Mouse (Mus musculus) liver, embryonic 13.5 days (tissue): ENCODE data around the gene Nanos2. TPM values are rescaled to one million over a fixed set of nuclear protein-coding genes. Genes with fewer than 3 reads are reported as not detected.

Experiments
- ATAC-seq: fragments of 200-750 bp; cut with Nextera tagmentation; 2 replicates; pipeline ENCODE4 v1.8.0; 2017; ENCODE audit warnings: low read depth, mild to moderate bottlenecking, moderate number of reproducible peaks, moderate library complexity
- DNase-seq: peaks from one replicate; pipeline ENCODE4 v3.0.0; 2022
- H3K27ac ChIP-seq: fragments of 300-500 bp; sonication (generic); 2 replicates; pipeline ENCODE4 v1.5.1; 2015; ENCODE audit warnings: moderate library complexity, mild to moderate bottlenecking, inconsistent platforms
- H3K27me3 ChIP-seq: fragments of 300-500 bp; sonication (generic); 2 replicates; pipeline ENCODE4 v1.6.1; 2015; ENCODE audit warnings: mild to moderate bottlenecking, inconsistent platforms
- H3K36me3 ChIP-seq: fragments of 300-500 bp; sonication (generic); 2 replicates; pipeline ENCODE4 v1.6.1; 2015; ENCODE audit warnings: mild to moderate bottlenecking, inconsistent platforms
- H3K4me1 ChIP-seq: fragments of 300-500 bp; sonication (generic); replicated peaks from 2 replicates; pipeline ENCODE4 v1.6.1; 2015; ENCODE audit warnings: inconsistent platforms
- H3K4me2 ChIP-seq: fragments of 300-500 bp; sonication (generic); 2 replicates; pipeline ENCODE4 v1.6.1; 2015; ENCODE audit warnings: inconsistent platforms, mild to moderate bottlenecking, moderate library complexity
- H3K4me3 ChIP-seq: fragments of 300-500 bp; sonication (generic); replicated peaks from 2 replicates; pipeline ENCODE4 v1.5.1; 2015; ENCODE audit warnings: mild to moderate bottlenecking, inconsistent platforms
- H3K9ac ChIP-seq: fragments of 300-500 bp; sonication (generic); 2 replicates; pipeline ENCODE4 v1.6.1; 2015; ENCODE audit warnings: mild to moderate bottlenecking, inconsistent platforms
- H3K9me3 ChIP-seq: fragments of 300-500 bp; sonication (generic); replicated peaks from 2 replicates; pipeline ENCODE4 v1.6.1; 2016; ENCODE audit warnings: inconsistent platforms
- WGBS: fragments of 180-500 bp; shearing (Covaris S2); methylation state at CpG from one replicate; pipeline ENCODE4 v1.1.7; 2015; ENCODE audit not compliant: insufficient replicate concordance; 5-methylcytosine and 5-hydroxymethylcytosine counted together
- polyA plus RNA-seq: library from polyadenylated mRNA; unstranded; fragments of >200 nt; fragmentation: Nextera tagmentation; extraction: Ambion mirVana; gene quantifications from 2 replicates; pipeline ENCODE4 v1.2.1, GENCODE M21; 2015

Gene Nanos2
- polyA plus RNA-seq, 1 experiment from 2014 or later: not detected

- peak within 1 kb of the TSS; percentile 90 for H3K9ac ChIP-seq
- H3K27me3 ChIP-seq: no peaks in the 10 kb centered on the region
- WGBS: under 1% methylated on average over 86 of the region's 90 CpGs
- no peaks in the 10 kb centered on the region for H3K9me3 ChIP-seq
- ATAC-seq (peak; percentile 62), DNase-seq (peak; percentile 88)
- peaks cover 18% of the 10 kb centered on the region for H3K36me3 ChIP-seq
- H3K27ac ChIP-seq: peak within 1 kb of the TSS; percentile 91
- peak within 1 kb of the TSS; percentile 99 for H3K4me2 ChIP-seq
- H3K4me1 ChIP-seq: peaks cover 75% of the 10 kb centered on the region
- H3K4me3 ChIP-seq: peak within 1 kb of the TSS; percentile 84
These were observed 16.9 kb downstream of the Nanos2 start, which contains the start of gene Irf2bp1 for GRCm38 (mm10) chr7:19003902-19004630. Gene Irf2bp1, plus strand, starts transcription at chr7:19004044.

- DNase-seq: no peak
- Histone ChIP-seq H3K4me3 (peak overlapping the region; percentile 84), H3K9ac (peak overlapping the region; percentile 90), H3K4me2 (peak overlapping the region; percentile 99), H3K27ac (peak overlapping the region; percentile 91), H3K4me1 (peaks cover 78% of the 10 kb centered on the region), H3K9me3 (no peaks in the 10 kb centered on the region), H3K27me3 (no peaks in the 10 kb centered on the region), H3K36me3 (peaks cover 18% of the 10 kb centered on the region)
- WGBS: 11% methylated on average over 34 of the region's 34 CpGs
- ATAC-seq: no peak
These were observed 17.5 kb downstream of the Nanos2 start for GRCm38 (mm10) chr7:19004631-19005079.

- Histone ChIP-seq H3K4me3 (peak overlapping the region; percentile 84), H3K27me3 (no peaks in the 10 kb centered on the region), H3K27ac (no peak overlapping the region), H3K4me2 (peak overlapping the region; percentile 99), H3K4me1 (peaks cover 77% of the 10 kb centered on the region), H3K9ac (peak overlapping the region; percentile 90), H3K9me3 (no peaks in the 10 kb centered on the region), H3K36me3 (peaks cover 18% of the 10 kb centered on the region)
- DNase-seq (no peak), ATAC-seq (no peak)
- WGBS: 77% methylated on average over 34 of the region's 34 CpGs
These were observed 18.4 kb downstream of the Nanos2 start for GRCm38 (mm10) chr7:19005417-19006121.

- no peak for ATAC-seq
- H3K4me1 ChIP-seq: peaks cover 72% of the 10 kb centered on the region
- H3K36me3 ChIP-seq: peaks cover 18% of the 10 kb centered on the region
- peak overlapping the region; percentile 84 for H3K4me3 ChIP-seq
- H3K9me3 ChIP-seq: no peaks in the 10 kb centered on the region
- peak overlapping the region; percentile 48; the same call in 1 of the 2 replicates for H3K27ac ChIP-seq
- H3K9ac ChIP-seq: 0 out of 2 replicates have a peak overlapping the region, but pooled peaks have one; percentile 9
- H3K4me2 ChIP-seq: peak overlapping the region; percentile 99
- peak; percentile 70 for DNase-seq
- H3K27me3 ChIP-seq: no peaks in the 10 kb centered on the region
- WGBS: 4% methylated on average over 12 of the region's 12 CpGs
These were observed 19.3 kb downstream of the Nanos2 start for GRCm38 (mm10) chr7:19006476-19006875.

- H3K4me3 ChIP-seq: 0 out of 2 replicates have a peak overlapping the region, but pooled peaks have one; percentile 21
- DNase-seq (no peak), ATAC-seq (peak; percentile 4)
- H3K27ac ChIP-seq: peak overlapping the region; percentile 63
- H3K27me3 ChIP-seq: 0 out of 2 replicates have a peak, but pooled peaks cover 2% of the 10 kb centered on the region
- 67% methylated on average over 13 of the region's 13 CpGs for WGBS
- peaks cover 18% of the 10 kb centered on the region for H3K36me3 ChIP-seq
- 0 out of 2 replicates have a peak overlapping the region, but pooled peaks have one; percentile 7 for H3K9ac ChIP-seq
- peaks cover 72% of the 10 kb centered on the region for H3K4me1 ChIP-seq
- peak overlapping the region; percentile 99 for H3K4me2 ChIP-seq
- H3K9me3 ChIP-seq: no peaks in the 10 kb centered on the region
These were observed 20.1 kb downstream of the Nanos2 start for GRCm38 (mm10) chr7:19007026-19007977.

- H3K36me3 ChIP-seq: peaks cover 20% of the 10 kb centered on the region
- no peaks in the 10 kb centered on the region for H3K9me3 ChIP-seq
- ATAC-seq (peak; percentile 3; the same call in 1 of the 2 replicates), DNase-seq (no peak)
- peak overlapping the region; percentile 34 for H3K27ac ChIP-seq
- no peak overlapping the region for H3K4me3 ChIP-seq
- peaks cover 58% of the 10 kb centered on the region for H3K4me1 ChIP-seq
- H3K27me3 ChIP-seq: peaks cover 15% of the 10 kb centered on the region; the same call in 1 of the 2 replicates
- WGBS: 63% methylated on average over 7 of the region's 7 CpGs
- no peak overlapping the region for H3K4me2 ChIP-seq
- H3K9ac ChIP-seq: no peak overlapping the region
These were observed 23.4 kb downstream of the Nanos2 start for GRCm38 (mm10) chr7:19010581-19010980.

- H3K4me1 ChIP-seq: peaks cover 43% of the 10 kb centered on the region
- H3K9me3 ChIP-seq: no peaks in the 10 kb centered on the region
- peak overlapping the region; percentile 38 for H3K4me3 ChIP-seq
- peaks cover 15% of the 10 kb centered on the region; the same call in 1 of the 2 replicates for H3K27me3 ChIP-seq
- H3K9ac ChIP-seq: peak overlapping the region; percentile 62
- peak overlapping the region; percentile 78 for H3K27ac ChIP-seq
- H3K4me2 ChIP-seq: peak overlapping the region; percentile 60
- peak; percentile 34 for ATAC-seq
- 3% methylated on average over 31 of the region's 31 CpGs for WGBS
- H3K36me3 ChIP-seq: peaks cover 10% of the 10 kb centered on the region
- no peak for DNase-seq
These were observed 24.9 kb downstream of the Nanos2 start for GRCm38 (mm10) chr7:19012025-19012621.

- peak; percentile 58 for ATAC-seq
- H3K9me3 ChIP-seq: no peaks in the 10 kb centered on the region
- H3K4me1 ChIP-seq: peaks cover 37% of the 10 kb centered on the region
- peak overlapping the region; percentile 60 for H3K4me2 ChIP-seq
- H3K4me3 ChIP-seq: no peak overlapping the region
- DNase-seq: no peak
- H3K36me3 ChIP-seq: peaks cover 9% of the 10 kb centered on the region; the same call in 1 of the 2 replicates
- H3K27ac ChIP-seq: peak overlapping the region; percentile 78; the same call in 1 of the 2 replicates
- 14% methylated on average over 2 of the region's 2 CpGs for WGBS
- peaks cover 15% of the 10 kb centered on the region; the same call in 1 of the 2 replicates for H3K27me3 ChIP-seq
- H3K9ac ChIP-seq: 0 out of 2 replicates have a peak overlapping the region, but pooled peaks have one; percentile 62
These were observed 25.7 kb downstream of the Nanos2 start for GRCm38 (mm10) chr7:19012882-19013281.

GRCm38 (mm10) chr7:19014452-19014851, 27.3 kb downstream of the Nanos2 start:
- DNase-seq (no peak), ATAC-seq (no peak)
- Histone ChIP-seq H3K36me3 (peaks cover 9% of the 10 kb centered on the region; the same call in 1 of the 2 replicates), H3K9me3 (no peaks in the 10 kb centered on the region), H3K27ac (no peak overlapping the region), H3K4me1 (peaks cover 29% of the 10 kb centered on the region), H3K4me3 (no peak overlapping the region), H3K4me2 (no peak overlapping the region), H3K9ac (no peak overlapping the region), H3K27me3 (peaks cover 17% of the 10 kb centered on the region; the same call in 1 of the 2 replicates)
- 62% methylated on average over 15 of the region's 15 CpGs for WGBS

- peaks cover 33% of the 10 kb centered on the region for H3K27me3 ChIP-seq
- 69% methylated on average over 4 of the region's 4 CpGs for WGBS
- no peak for DNase-seq
- no peak overlapping the region for H3K4me3 ChIP-seq
- no peak overlapping the region; the same call in 1 of the 2 replicates for H3K27ac ChIP-seq
- peaks cover 18% of the 10 kb centered on the region for H3K4me1 ChIP-seq
- no peak for ATAC-seq
- H3K4me2 ChIP-seq: no peak overlapping the region
- no peaks in the 10 kb centered on the region for H3K9me3 ChIP-seq
- H3K36me3 ChIP-seq: peaks cover 9% of the 10 kb centered on the region; the same call in 1 of the 2 replicates
- H3K9ac ChIP-seq: no peak overlapping the region
These were observed 28.8 kb downstream of the Nanos2 start for GRCm38 (mm10) chr7:19016042-19016441.
